8 mouse cellular contexts compared by ENCODE assay signal in the genomic region with DNA sequence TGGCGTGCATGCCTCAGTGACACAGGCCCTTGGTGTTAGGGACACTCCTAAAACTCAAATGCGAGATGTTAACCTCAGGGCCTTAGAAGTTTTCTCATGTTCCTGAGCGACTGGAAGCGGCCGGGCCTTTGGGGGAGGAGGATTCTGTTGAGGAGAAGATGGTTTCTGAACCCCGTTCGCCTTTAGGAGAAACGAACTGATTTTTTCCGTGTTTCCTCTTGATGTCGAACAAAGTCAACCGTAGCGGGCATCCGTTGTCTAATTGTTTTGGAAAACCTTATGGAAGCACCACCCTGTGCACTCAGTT. TPM values are rescaled to one million over a fixed set of nuclear protein-coding genes. Genes with fewer than 3 reads are reported as not detected.
A peak's percentile ranks its signal among the peaks of the same experiment; 100 is the strongest.
DNase-seq lines count a peak whose midpoint lies in the region; ATAC-seq and TF ChIP-seq lines count a peak whose summit lies in the region.

No protein-coding gene starts in this region.

- WGBS in heart, embryonic 10.5 days: under 1% methylated on average over 13 of the region's 13 CpGs
- WGBS in forebrain, embryonic 16.5 days: 2% methylated on average over 13 of the region's 13 CpGs
- 0% methylated on average over 13 of the region's 13 CpGs for WGBS in macrophage (ENCODE audit: missing documents)

- TF ChIP-seq EP300 in CH12.LX (IDR thresholded peaks at IDR 0.05; ENCODE audit: low read length): no peak

- H3K79me2 ChIP-seq in CH12.LX (replicated peaks; ENCODE audit: control insufficient read depth, extremely low read depth, insufficient read depth, poor library complexity, severe bottlenecking) (peaks cover 40% of the 10 kb centered on the region), macrophage (ENCODE audit: inconsistent target) (peaks cover 50% of the 10 kb centered on the region)

- dilution Hi-C loops in CH12.LX (cut with MboI; ENCODE audit: extremely low pct_ligation_motif_present, extremely low pct_unique_long_range_greater_than_20kb, low sequenced_read_pairs): no loop called here

- TF ChIP-seq RAD21 in CH12.LX (IDR thresholded peaks at IDR 0.05; ENCODE audit: low read depth, low read length): no peak

- in situ Hi-C loops in CH12.LX (cut with MboI; ENCODE audit: low pct_ligation_motif_present, low pct_unique_long_range_greater_than_20kb, low sequenced_read_pairs): no loop called here

- H3K27ac ChIP-seq in heart, embryonic 10.5 days: peak overlapping the region; percentile 98
- H3K27ac ChIP-seq in CH12.LX (ENCODE audit: insufficient read depth, low read depth): no peak overlapping the region; the same call in 1 of the 2 replicates
- peak overlapping the region; percentile 85 for H3K27ac ChIP-seq in forebrain, embryonic 16.5 days (ENCODE audit: low read length)
- peak overlapping the region; percentile 55 for H3K27ac ChIP-seq in macrophage

- ATAC-seq in forebrain, embryonic 16.5 days: no peak
- ATAC-seq in megakaryocyte progenitor cell, adult 5-6 weeks (replicated peaks; ENCODE audit: poor library complexity): no peak; the same call in 1 of the 2 replicates

- H3K4me2 ChIP-seq in CH12.LX (ENCODE audit: insufficient read depth, low read depth, poor library complexity, severe bottlenecking): peak overlapping the region; percentile 32; the same call in 1 of the 2 replicates
- H3K4me2 ChIP-seq in forebrain, embryonic 16.5 days (ENCODE audit: low read length): peak overlapping the region; percentile 86

- 0 out of 2 replicates have a peak, but pooled peaks cover 3% of the 10 kb centered on the region for H3K27me3 ChIP-seq in heart, embryonic 10.5 days (ENCODE audit: insufficient read depth, poor library complexity, severe bottlenecking)
- H3K27me3 ChIP-seq in CH12.LX (replicated peaks): peaks cover 2% of the 10 kb centered on the region
- no peaks in the 10 kb centered on the region for H3K27me3 ChIP-seq in forebrain, embryonic 16.5 days (replicated peaks; ENCODE audit: control insufficient read depth, insufficient read depth, low read length)

- 0 out of 2 replicates have a peak, but pooled peaks cover 3% of the 10 kb centered on the region for H3K36me3 ChIP-seq in heart, embryonic 10.5 days
- H3K36me3 ChIP-seq in CH12.LX (replicated peaks in 1 of 2; ENCODE audit: control insufficient read depth in 1 of 2, insufficient read depth in 1 of 2, low read length in 1 of 2) (peaks cover 0 to 3% of the 10 kb centered on the region in 2 experiments), macrophage (ENCODE audit: inconsistent target) (no peaks in the 10 kb centered on the region)
- no peaks in the 10 kb centered on the region for H3K36me3 ChIP-seq in forebrain, embryonic 16.5 days (ENCODE audit: control insufficient read depth, insufficient read depth)

- H3K9ac ChIP-seq in CH12.LX (ENCODE audit: insufficient read depth, low read depth): peak overlapping the region; percentile 94
- peak overlapping the region; percentile 83 for H3K9ac ChIP-seq in forebrain, embryonic 16.5 days (replicated peaks; ENCODE audit: low read depth, low read length)

- intact Hi-C loops in heart, postnatal 25 days (cut with DNase I): loop anchor here (5.0 kb wide), 1 partner anchor 76 kb away; the partner anchor contains the start of gene Bbs5

- no peaks in the 10 kb centered on the region for H3K9me3 ChIP-seq in heart, embryonic 10.5 days
- H3K9me3 ChIP-seq in CH12.LX (replicated peaks; ENCODE audit: low read length): no peaks in the 10 kb centered on the region
- no peaks in the 10 kb centered on the region for H3K9me3 ChIP-seq in forebrain, embryonic 16.5 days (ENCODE audit: control insufficient read depth, low read length)

- no peak for TF ChIP-seq CTCF in CH12.LX (conservative IDR thresholded peaks at IDR 0.05 in 1 of 2, IDR thresholded peaks at IDR 0.05 in 1 of 2; ENCODE audit: low read depth in 2 of 2, low read length in 2 of 2)

- peak overlapping the region; percentile 97 for H3K4me3 ChIP-seq in heart, embryonic 10.5 days
- H3K4me3 ChIP-seq in CH12.LX (replicated peaks in 1 of 3; ENCODE audit: low read depth in 2 of 3, low read length in 2 of 3, poor library complexity in 1 of 3) (peak overlapping the region; percentile 77 to 99 (median 80)), macrophage (ENCODE audit: inconsistent target) (peak overlapping the region; percentile 88)
- peak overlapping the region; percentile 99 for H3K4me3 ChIP-seq in forebrain, embryonic 16.5 days (replicated peaks; ENCODE audit: low read length)

- no peak for TF ChIP-seq POLR2A in CH12.LX (IDR thresholded peaks at IDR 0.05; ENCODE audit: low read depth, low read length)

- H3K4me1 ChIP-seq in heart, embryonic 10.5 days: peaks cover 8% of the 10 kb centered on the region; the same call in 1 of the 2 replicates
- peaks cover 0 to 24% of the 10 kb centered on the region in 2 experiments; a peak in 2 of 4 replicates for H3K4me1 ChIP-seq in CH12.LX (ENCODE audit: control insufficient read depth in 1 of 2, insufficient read depth in 2 of 2)
- peaks cover 10% of the 10 kb centered on the region for H3K4me1 ChIP-seq in forebrain, embryonic 16.5 days (replicated peaks; ENCODE audit: control insufficient read depth, insufficient read depth, low read length)

- no peak for DNase-seq in heart, embryonic 10.5 days (ENCODE audit: low spot score)
- DNase-seq in heart, postnatal 25 days (ENCODE audit: low spot score): no peak
- peak; percentile 14 for DNase-seq in CH12.LX (ENCODE audit: extremely low read depth)
- DNase-seq in right cerebral cortex, postnatal 14 days: no peak
- no peak for DNase-seq in layer of hippocampus, postnatal 10 days (ENCODE audit: low spot score in 2 of 2)

TF ChIP-seq in CH12.LX, 34 proteins besides CTCF, POLR2A, EP300 and RAD21 (continues in another document):
- TF ChIP-seq ZC3H11A (IDR thresholded peaks at IDR 0.05; ENCODE audit: low read depth, low read length) (no peak), ETS1 (conservative IDR thresholded peaks at IDR 0.05; ENCODE audit: low read depth, low read length) (no peak), MXI1 (IDR thresholded peaks at IDR 0.05; ENCODE audit: low read depth, low read length) (no peak), ELF1 (IDR thresholded peaks at IDR 0.05; ENCODE audit: low read depth, low read length) (no peak), JUN (IDR thresholded peaks at IDR 0.05; ENCODE audit: insufficient read depth, low read depth, low read length) (no peak), E2F4 (IDR thresholded peaks at IDR 0.05; ENCODE audit: insufficient replicate concordance, low read depth, low read length) (no peak), RCOR1 (conservative IDR thresholded peaks at IDR 0.05; ENCODE audit: low read depth, low read length) (no peak), KAT2A (IDR thresholded peaks at IDR 0.05; ENCODE audit: insufficient replicate concordance, low read length) (no peak), MYC (IDR thresholded peaks at IDR 0.05; ENCODE audit: low read depth, low read length) (no peak)

RNA-seq across cellular contexts. Expression of gene Ppig, which starts 1.1 kb away (rescaled TPM):
- 98.0 and 114 TPM in 2 replicates for polyA plus RNA-seq in heart, embryonic 10.5 days (2016; fragmentation: Nextera tagmentation; extraction: Ambion mirVana)
- total RNA-seq in heart, postnatal 25 days (2021): 10 to 100 TPM; 37.2 to 38.7 TPM
- 10.3 and 11.5 TPM in 2 replicates for total RNA-seq in CH12.LX (2012; rRNA removed)
- 12.0 and 12.9 TPM in 2 replicates for total RNA-seq in CH12.LX (2014; rRNA removed)
- 168 and 180 TPM in 2 replicates for polyA plus RNA-seq in CH12.LX (2012; ENCODE audit: insufficient read length, low read depth)
- polyA plus RNA-seq in forebrain, embryonic 16.5 days (2015; fragmentation: Nextera tagmentation; extraction: Ambion mirVana): 127 TPM in 2 replicates
- 100 to 1,000 TPM; 127 to 418 (median 177) TPM for total RNA-seq in macrophage (2018; cell fraction: chromatin; rRNA removed)
- 10 to 100 TPM; 45.9 to 89.4 (median 62.6) TPM for total RNA-seq in macrophage (2018; cell fraction: cytosol; rRNA removed)
- total RNA-seq in macrophage (2018; cell fraction: nucleus; rRNA removed): 100 to 1,000 TPM in 9 of 26 experiments, 10 to 100 TPM in 17; 63.9 to 158 (median 92.3) TPM
- polyA plus RNA-seq in macrophage (2018): 44.1 to 115 TPM (median 49.1 TPM) in 3 replicates
- 136 and 142 TPM in 2 replicates for total RNA-seq in megakaryocyte progenitor cell, adult 5-6 weeks (2015)
- 70.5 and 131 TPM in 2 replicates for total RNA-seq in megakaryocyte progenitor cell, adult 5-6 weeks (2017)
- total RNA-seq in layer of hippocampus, postnatal 10 days (2021): 10 to 100 TPM; 56.8 to 65.8 TPM

RNA-seq across cellular contexts. Expression of gene Fastkd1, which starts 10.2 kb away (rescaled TPM):
- 19.5 and 23.0 TPM in 2 replicates for polyA plus RNA-seq in heart, embryonic 10.5 days (2016; fragmentation: Nextera tagmentation; extraction: Ambion mirVana)
- 10 to 100 TPM; 27.8 to 29.6 TPM for total RNA-seq in heart, postnatal 25 days (2021)
- total RNA-seq in CH12.LX (2012; rRNA removed) (15.3 and 19.3 TPM in 2 replicates), CH12.LX (2014; rRNA removed) (19.1 and 21.9 TPM in 2 replicates)
- polyA plus RNA-seq in CH12.LX (2012; ENCODE audit: insufficient read length, low read depth) (16.6 and 18.5 TPM in 2 replicates), macrophage (2018) (3.8 to 6.3 TPM (median 4.3 TPM) in 3 replicates)
- polyA plus RNA-seq in forebrain, embryonic 16.5 days (2015; fragmentation: Nextera tagmentation; extraction: Ambion mirVana): 16.7 and 18.5 TPM in 2 replicates
- 10 to 100 TPM in 14 of 26 experiments, 1 to 10 TPM in 12; 3.5 to 18.6 (median 11.9) TPM for total RNA-seq in macrophage (2018; cell fraction: chromatin; rRNA removed)
- total RNA-seq in macrophage (2018; cell fraction: cytosol; rRNA removed): 1 to 10 TPM; 2.1 to 6.7 (median 5.3) TPM
- 10 to 100 TPM in 14 of 26 experiments, 1 to 10 TPM in 12; 3.8 to 20.1 (median 10.6) TPM for total RNA-seq in macrophage (2018; cell fraction: nucleus; rRNA removed)
- 21.3 and 21.8 TPM in 2 replicates for total RNA-seq in megakaryocyte progenitor cell, adult 5-6 weeks (2015)
- total RNA-seq in megakaryocyte progenitor cell, adult 5-6 weeks (2017): 16.7 and 17.0 TPM in 2 replicates
- total RNA-seq in layer of hippocampus, postnatal 10 days (2021): 10 to 100 TPM; 22.9 to 23.1 TPM

RNA-seq across cellular contexts. Expression of gene Klhl41, which starts 53.6 kb away (rescaled TPM):
- 8.3 and 15.4 TPM in 2 replicates for polyA plus RNA-seq in heart, embryonic 10.5 days (2016; fragmentation: Nextera tagmentation; extraction: Ambion mirVana)
- 10 to 100 TPM; 69.8 to 78.5 TPM for total RNA-seq in heart, postnatal 25 days (2021)
- 0.04 TPM in 2 replicates for total RNA-seq in CH12.LX (2012; rRNA removed)
- total RNA-seq in CH12.LX (2014; rRNA removed): 0.11 TPM in 1 of 2 replicates, not detected in the other
- polyA plus RNA-seq in CH12.LX (2012; ENCODE audit: insufficient read length, low read depth): 0.12 and 0.27 TPM in 2 replicates
- polyA plus RNA-seq in forebrain, embryonic 16.5 days (2015; fragmentation: Nextera tagmentation; extraction: Ambion mirVana): 0.12 TPM in 1 of 2 replicates, not detected in the other
- total RNA-seq in macrophage (2018; cell fraction: chromatin; rRNA removed): 1 to 10 TPM in 2 of 26 experiments, under 1 TPM in 12, not detected in 12; 0.34 to 1.3 (median 0.70) TPM
- under 1 TPM in 18 of 26 experiments, not detected in 8; 0.03 to 0.16 (median 0.08) TPM for total RNA-seq in macrophage (2018; cell fraction: cytosol; rRNA removed)
- total RNA-seq in macrophage (2018; cell fraction: nucleus; rRNA removed): 1 to 10 TPM in 1 of 26 experiments, under 1 TPM in 11, not detected in 14; 0.17 to 1.7 (median 0.44) TPM
- not detected in 3 replicates for polyA plus RNA-seq in macrophage (2018)
- total RNA-seq in megakaryocyte progenitor cell, adult 5-6 weeks (2015): not detected in 2 replicates
- total RNA-seq in megakaryocyte progenitor cell, adult 5-6 weeks (2017): 0.07 TPM in 1 of 2 replicates, not detected in the other
- under 1 TPM; 0.46 to 0.80 TPM for total RNA-seq in layer of hippocampus, postnatal 10 days (2021)

Comparison
In these comparisons a context has a peak if more than half of its experiments do, and no peak if none do; other contexts are left out.
1. RNA of gene Klhl41, which starts 53.6 kb away (total RNA-seq): 69.8 to 78.5 TPM in heart, postnatal 25 days; 0.46 to 0.80 TPM in layer of hippocampus, postnatal 10 days, 0.04 to 0.11 TPM in CH12.LX and 0.07 TPM in megakaryocyte progenitor cell, adult 5-6 weeks; every median in the first group is over 10 times any median in the second.
2. Peak in every context shown above with its lines, with median percentiles within 50 percentile points of each other: H3K4me3 ChIP-seq.